Mouse (Mus musculus) lung, embryonic 14.5 days (tissue): ENCODE results near the gene Tufm. TPM values are rescaled to one million over a fixed set of nuclear protein-coding genes. Genes with fewer than 3 reads are reported as not detected.

ENCODE experiments used
- ATAC-seq: fragments of 200-750 bp; cut with Nextera tagmentation; 2 replicates; pipeline ENCODE4 v1.8.0; 2017; ENCODE audit warnings: mild to moderate bottlenecking, moderate TSS enrichment, moderate library complexity; ENCODE audit not compliant: insufficient read depth
- DNase-seq: peaks from one replicate; pipeline ENCODE4 v3.0.0-alpha.2; 2015
- H3K27ac ChIP-seq: fragments of 300-500 bp; sonication (generic); 2 replicates; pipeline ENCODE4 v1.5.1; 2014; ENCODE audit warnings: low read depth, mild to moderate bottlenecking, moderate library complexity
- H3K27me3 ChIP-seq: fragments of 300-500 bp; sonication (generic); 2 replicates; pipeline ENCODE4 v1.6.1; 2014; ENCODE audit warnings: low read length, control low read depth; ENCODE audit not compliant: insufficient read depth
- H3K36me3 ChIP-seq: fragments of 300-500 bp; sonication (generic); 2 replicates; pipeline ENCODE4 v1.6.1; 2014; ENCODE audit warnings: control low read depth; ENCODE audit not compliant: insufficient read depth
- H3K4me1 ChIP-seq: fragments of 300-500 bp; sonication (generic); 2 replicates; pipeline ENCODE4 v1.6.1; 2014; ENCODE audit warnings: antibody characterized with exemption, control low read depth; ENCODE audit not compliant: insufficient read depth
- H3K4me2 ChIP-seq: fragments of 300-500 bp; sonication (generic); 2 replicates; pipeline ENCODE4 v1.6.1; 2014; ENCODE audit warnings: mild to moderate bottlenecking
- H3K4me3 ChIP-seq: fragments of 300-500 bp; sonication (generic); 2 replicates; pipeline ENCODE4 v1.5.1; 2014; ENCODE audit warnings: low read depth, low read length
- H3K9ac ChIP-seq: fragments of 300-500 bp; sonication (generic); 2 replicates; pipeline ENCODE4 v1.6.1; 2014
- H3K9me3 ChIP-seq: fragments of 300-500 bp; sonication (generic); 2 replicates; pipeline ENCODE4 v1.6.1; 2016; ENCODE audit warnings: low read depth, low read length, control low read depth
- CTCF ChIP-seq: IDR thresholded peaks from 2 replicates; pipeline ENCODE4 v1.5.1; 2016; ENCODE audit warnings: antibody characterized with exemption, low read depth
- WGBS: fragments of 180-500 bp; shearing (Covaris S2); extraction: QIAGEN DNeasy Blood & Tissue Kit; methylation state at CpG from one replicate; pipeline ENCODE4 v1.1.7; 2014; 5-methylcytosine and 5-hydroxymethylcytosine counted together
- polyA plus RNA-seq: library from polyadenylated mRNA; unstranded; fragments of >200 nt; fragmentation: Nextera tagmentation; extraction: Ambion mirVana; gene quantifications from 2 replicates; pipeline ENCODE4 v1.2.1, GENCODE M21; 2014

Tufm gene
- polyA plus RNA-seq, 1 experiment from 2014 or later: 126 TPM

- H3K27me3 ChIP-seq: peaks cover 24% of the 10 kb centered on the region
- 0 out of 2 replicates have a peak overlapping the region, but pooled peaks have one; percentile 48 for H3K9ac ChIP-seq
- WGBS: 62% methylated on average over 9 of the region's 9 CpGs
- H3K27ac ChIP-seq: no peak overlapping the region
- H3K36me3 ChIP-seq: no peaks in the 10 kb centered on the region
- H3K9me3 ChIP-seq: no peaks in the 10 kb centered on the region
- DNase-seq: no peak
- TF ChIP-seq CTCF: no peak
- no peak for ATAC-seq
- H3K4me2 ChIP-seq: peak overlapping the region; percentile 77
- no peaks in the 10 kb centered on the region for H3K4me1 ChIP-seq
- peak overlapping the region; percentile 41 for H3K4me3 ChIP-seq
Measured at GRCm38 (mm10) chr7:126536466-126536865, 49.3 kb downstream of the Tufm start.

- Histone ChIP-seq H3K4me3 (no peak overlapping the region), H3K9me3 (no peaks in the 10 kb centered on the region), H3K27ac (no peak overlapping the region), H3K4me1 (no peaks in the 10 kb centered on the region), H3K27me3 (peaks cover 24% of the 10 kb centered on the region), H3K9ac (no peak overlapping the region), H3K36me3 (no peaks in the 10 kb centered on the region), H3K4me2 (no peak overlapping the region)
- 70% methylated on average over 5 of the region's 5 CpGs for WGBS
- peak; percentile 56 for TF ChIP-seq CTCF
- DNase-seq: peak; percentile 52
- no peak for ATAC-seq
Measured at GRCm38 (mm10) chr7:126537820-126538585, 50.8 kb downstream of the Tufm start.

Other genes starting within 250 kb of the Tufm start
- 51.2 and 57.0 TPM in 2 replicates for gene Sbk1, start 214.7 kb upstream of the Tufm start, polyA plus RNA-seq
- 1.7 and 2.8 TPM in 2 replicates for gene Lat, start 117.8 kb upstream of the Tufm start, polyA plus RNA-seq
- 41.7 and 46.0 TPM in 2 replicates for gene Spns1, start 109.9 kb upstream of the Tufm start, polyA plus RNA-seq
- 3.6 and 4.3 TPM in 2 replicates for gene Nfatc2ip, start 90.6 kb upstream of the Tufm start, polyA plus RNA-seq
- gene Cd19, start 72.5 kb upstream of the Tufm start, polyA plus RNA-seq: not detected in 2 replicates
- 33.8 and 34.5 TPM in 2 replicates for gene Rabep2, start 58.6 kb upstream of the Tufm start, polyA plus RNA-seq
- 0.32 TPM in 1 of 2 replicates, not detected in the other for gene Atp2a1, start 24.3 kb upstream of the Tufm start, polyA plus RNA-seq
- gene Sh2b1, start 11.9 kb upstream of the Tufm start, polyA plus RNA-seq: 42.0 and 46.5 TPM in 2 replicates
- gene Atxn2l, start 16.1 kb downstream of the Tufm start, polyA plus RNA-seq: 57.0 and 61.9 TPM in 2 replicates
- 169 and 183 TPM in 2 replicates for gene Eif3c, start 79.0 kb downstream of the Tufm start, polyA plus RNA-seq
- gene Apobr, start 97.6 kb downstream of the Tufm start, polyA plus RNA-seq: 0.32 and 0.54 TPM in 2 replicates
- gene Cln3, start 98.5 kb downstream of the Tufm start, polyA plus RNA-seq: 24.1 and 27.3 TPM in 2 replicates
- gene Il27, start 107.6 kb downstream of the Tufm start, polyA plus RNA-seq: not detected in 2 replicates
- 9.7 and 10.7 TPM in 2 replicates for gene Nupr1, start 143.5 kb downstream of the Tufm start, polyA plus RNA-seq
- gene Sgf29, start 161.9 kb downstream of the Tufm start, polyA plus RNA-seq: 49.5 and 61.3 TPM in 2 replicates
- gene Sult1a1, start 189.1 kb downstream of the Tufm start, polyA plus RNA-seq: 1.4 and 2.6 TPM in 2 replicates
- 123 and 126 TPM in 2 replicates for gene Bola2, start 208.0 kb downstream of the Tufm start, polyA plus RNA-seq
- 8.9 and 9.7 TPM in 2 replicates for gene Slx1b, start 208.4 kb downstream of the Tufm start, polyA plus RNA-seq
- 29.2 and 29.3 TPM in 2 replicates for gene Coro1a, start 220.4 kb downstream of the Tufm start, polyA plus RNA-seq